Mouse (Mus musculus): ENCODE results near the gene Gins1. TPM values are rescaled to one million over a fixed set of nuclear protein-coding genes. Genes with fewer than 3 reads are reported as not detected.

Gene Gins1
- 29.8 and 64.2 TPM in 2 replicates for total RNA-seq (2015; ENCODE audit: low replicate concordance)
- total RNA-seq (2017; ENCODE audit: low replicate concordance), result 66.7 and 67.6 TPM in 2 replicates

DNA sequence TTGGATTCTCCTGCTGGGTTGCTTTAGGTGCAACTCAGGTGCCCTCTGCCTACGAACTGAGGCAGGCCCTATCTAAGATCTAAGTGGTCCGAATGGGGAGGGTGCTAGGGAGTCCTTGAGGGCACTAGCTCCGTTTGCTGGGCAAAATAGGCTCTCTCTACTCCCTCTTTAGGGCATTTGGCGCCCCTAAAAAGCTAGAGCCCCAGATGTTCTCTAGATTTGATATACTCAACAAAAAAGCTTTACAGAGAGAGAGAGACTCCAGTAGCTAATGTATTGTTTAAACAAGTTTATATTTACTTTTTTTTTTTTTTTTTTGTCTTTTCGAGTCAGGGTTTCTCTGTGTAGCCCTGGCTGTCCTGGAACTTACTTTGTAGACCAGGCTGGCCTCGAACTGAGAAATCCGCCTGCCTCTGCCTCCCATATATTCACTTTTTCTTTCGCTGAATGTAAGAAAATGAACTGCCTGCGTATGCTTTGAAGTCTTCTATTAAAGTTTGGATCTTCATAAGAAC is at the start of gene Gins1:
Gene Gins1 (plus strand): TSS at position 465 of the 515 bp plus-strand sequence.
- peak; percentile 64 for ATAC-seq (replicated peaks; ENCODE audit: low FRiP score, poor library complexity, severe bottlenecking)

DNA sequence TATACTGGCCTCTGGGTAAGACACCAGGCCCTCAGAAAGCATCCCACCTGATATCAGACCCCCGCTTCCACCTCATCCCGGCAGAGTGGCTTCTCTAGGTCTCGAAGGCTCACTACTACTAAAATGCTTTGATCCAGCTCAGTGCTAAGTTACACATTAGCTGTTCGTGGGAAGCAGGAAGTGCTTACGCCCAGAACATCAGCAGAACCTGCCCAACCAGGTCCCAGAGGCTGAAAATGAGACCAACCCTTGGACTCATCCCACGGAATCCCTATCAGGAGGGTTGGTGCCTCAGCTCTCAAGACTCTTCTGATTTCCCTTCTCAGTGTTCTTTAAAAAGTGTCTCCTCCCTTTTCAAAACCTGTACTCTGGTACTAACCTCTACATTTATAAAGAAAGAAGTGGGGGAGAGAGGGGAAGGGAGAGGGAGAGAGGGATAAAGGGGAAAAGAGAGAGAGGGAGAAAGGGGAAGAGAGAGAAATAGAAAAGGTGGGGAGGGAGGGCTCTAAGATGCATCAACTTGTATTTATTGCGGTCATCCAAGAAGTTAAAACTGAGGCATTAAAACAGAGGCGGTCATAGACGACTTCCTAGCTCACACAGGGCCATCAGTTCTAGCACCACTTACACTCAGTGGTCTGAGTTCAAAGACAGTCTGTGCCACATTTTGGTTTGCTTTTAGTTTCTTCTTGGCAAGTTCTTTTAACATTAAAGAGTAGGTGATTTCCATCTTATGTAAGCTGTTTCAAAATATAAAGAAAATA is 46.3 kb upstream of the Gins1 start:
- no peak for ATAC-seq (replicated peaks; ENCODE audit: low FRiP score, poor library complexity, severe bottlenecking)

DNA sequence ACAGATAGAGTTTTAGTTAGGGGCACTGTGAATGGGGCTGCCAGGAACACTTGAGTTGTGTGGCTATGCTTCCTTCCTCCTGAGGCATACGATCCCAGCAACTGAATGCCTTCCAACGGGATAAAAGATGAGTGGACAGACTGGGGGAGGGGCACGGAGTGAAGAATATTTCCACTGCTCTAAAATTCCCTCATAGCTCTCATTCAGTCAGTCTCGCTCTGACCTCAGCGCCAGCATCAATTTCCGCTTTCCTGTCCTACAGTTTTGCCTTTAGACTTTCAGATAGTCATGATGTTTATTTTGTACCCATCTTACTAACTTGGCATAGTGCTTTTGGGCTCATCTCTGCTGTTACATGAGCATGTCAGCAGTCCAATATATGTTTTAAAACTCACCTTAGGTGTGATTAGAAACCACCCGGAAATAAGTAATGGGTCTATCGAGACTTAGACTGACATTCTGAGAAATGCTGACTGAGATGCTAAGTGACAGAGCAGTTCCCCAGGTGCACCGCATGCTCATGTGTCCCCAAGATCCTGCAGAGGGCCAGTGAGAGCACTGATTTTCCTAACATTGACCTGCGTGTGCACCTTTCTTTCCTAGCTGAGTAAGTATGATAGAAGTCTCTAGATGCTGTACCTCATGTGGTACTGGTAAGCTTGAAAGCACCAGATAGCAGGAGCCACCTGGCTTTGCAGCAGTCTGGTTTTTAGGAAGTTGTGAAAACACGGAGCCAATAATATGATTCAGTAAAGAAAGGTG is 45.3 kb upstream of the Gins1 start:
- no peak for ATAC-seq (replicated peaks; ENCODE audit: low FRiP score, poor library complexity, severe bottlenecking)

DNA sequence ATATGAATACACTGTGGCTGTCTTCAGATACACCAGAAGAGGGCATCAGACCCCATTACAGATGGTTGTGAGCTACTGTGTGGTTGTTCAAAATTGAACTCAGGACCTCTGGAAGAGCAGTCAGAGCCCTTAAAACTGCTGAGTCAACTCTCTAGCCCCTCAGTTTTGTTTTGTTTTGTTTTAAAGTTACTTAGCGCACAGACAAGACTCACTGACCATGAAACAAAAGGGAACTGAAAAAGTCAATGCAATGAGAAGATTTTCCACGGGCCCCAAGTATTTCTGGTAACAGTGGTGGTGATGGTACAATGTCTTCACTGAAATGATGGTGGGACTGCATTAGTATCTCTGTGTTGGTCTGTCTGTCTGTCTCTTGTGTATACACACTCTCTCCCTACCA is 44.1 kb upstream of the Gins1 start:
- no peak for ATAC-seq (replicated peaks; ENCODE audit: low FRiP score, poor library complexity, severe bottlenecking)

DNA sequence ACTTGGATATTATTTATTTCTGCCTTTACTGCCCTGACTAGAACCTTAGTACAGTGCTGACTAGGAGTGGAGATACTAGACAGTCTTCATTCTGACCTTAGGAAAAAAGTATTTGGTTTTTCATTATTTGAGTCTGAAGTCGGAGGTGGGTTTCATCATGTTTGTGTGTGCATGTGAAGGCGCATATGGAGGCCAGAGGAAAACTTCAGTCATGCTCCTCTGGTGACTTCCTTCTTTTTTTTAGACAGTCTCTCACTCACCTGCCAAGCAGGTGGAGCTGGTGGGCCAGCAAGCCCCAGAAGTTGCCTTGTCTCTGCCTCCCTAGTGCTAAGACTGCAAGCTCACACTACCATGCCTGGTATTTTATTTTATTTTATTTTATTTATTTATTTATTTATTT is 38.2 kb upstream of the Gins1 start:
- no peak for ATAC-seq (replicated peaks; ENCODE audit: low FRiP score, poor library complexity, severe bottlenecking)

DNA sequence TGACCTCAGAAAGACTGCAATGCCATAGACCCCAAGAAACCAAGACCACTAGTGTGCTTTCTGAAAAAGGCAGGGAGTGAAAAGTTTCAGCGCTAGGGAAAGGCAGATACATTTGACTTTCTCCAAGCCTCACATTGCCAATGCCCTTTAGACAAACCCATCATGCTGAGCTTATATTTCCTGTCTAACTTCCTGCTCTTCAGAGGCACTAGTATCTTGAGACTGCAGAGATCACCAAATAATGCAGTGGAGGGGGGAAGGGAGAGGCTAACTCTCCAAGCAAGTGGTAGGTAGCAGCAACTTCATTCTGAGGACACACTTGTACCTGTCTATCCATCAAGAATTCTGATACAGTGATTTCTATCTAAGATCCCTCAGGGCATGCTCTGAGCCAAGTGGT is 35.8 kb upstream of the Gins1 start:
- ATAC-seq (replicated peaks; ENCODE audit: low FRiP score, poor library complexity, severe bottlenecking), result no peak

DNA sequence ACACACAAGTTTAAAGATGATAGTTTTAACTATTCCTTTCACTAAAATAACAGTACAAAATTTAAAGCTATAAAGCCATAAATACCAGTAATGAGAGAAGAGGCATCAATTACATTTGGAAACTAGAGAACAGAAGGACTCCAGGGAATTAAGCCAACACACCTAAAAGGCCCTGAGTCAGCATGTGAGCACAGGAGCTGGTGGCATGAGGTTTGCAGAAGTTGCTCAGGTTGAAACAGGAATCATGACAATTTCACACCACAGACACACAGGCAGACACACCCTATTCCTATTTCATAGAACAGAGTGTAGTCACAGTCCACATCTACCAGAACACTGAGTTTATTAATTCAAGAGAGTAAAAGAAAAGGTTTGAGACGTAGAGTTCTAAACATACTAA is 30.7 kb upstream of the Gins1 start:
- no peak for ATAC-seq (replicated peaks; ENCODE audit: low FRiP score, poor library complexity, severe bottlenecking)

DNA sequence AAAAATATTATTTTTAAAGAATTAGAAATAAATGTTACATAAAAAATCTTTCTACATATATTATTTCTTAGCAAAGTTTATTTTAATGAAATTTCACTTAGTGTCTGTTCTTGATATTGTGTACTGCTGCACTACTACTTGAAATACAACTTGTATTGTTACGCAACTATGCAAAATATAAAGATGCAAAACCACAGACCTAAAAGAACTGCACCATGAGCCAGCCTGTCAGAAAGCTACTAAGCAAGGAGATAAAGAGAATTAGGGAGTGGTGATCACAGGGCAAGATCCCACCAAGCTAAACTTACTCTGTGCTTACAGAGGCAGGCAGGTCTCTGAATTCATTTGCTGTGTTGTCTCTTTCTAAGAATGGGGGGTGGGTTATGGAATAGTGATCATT is 30.0 kb upstream of the Gins1 start:
- ATAC-seq (replicated peaks; ENCODE audit: low FRiP score, poor library complexity, severe bottlenecking), result no peak

DNA sequence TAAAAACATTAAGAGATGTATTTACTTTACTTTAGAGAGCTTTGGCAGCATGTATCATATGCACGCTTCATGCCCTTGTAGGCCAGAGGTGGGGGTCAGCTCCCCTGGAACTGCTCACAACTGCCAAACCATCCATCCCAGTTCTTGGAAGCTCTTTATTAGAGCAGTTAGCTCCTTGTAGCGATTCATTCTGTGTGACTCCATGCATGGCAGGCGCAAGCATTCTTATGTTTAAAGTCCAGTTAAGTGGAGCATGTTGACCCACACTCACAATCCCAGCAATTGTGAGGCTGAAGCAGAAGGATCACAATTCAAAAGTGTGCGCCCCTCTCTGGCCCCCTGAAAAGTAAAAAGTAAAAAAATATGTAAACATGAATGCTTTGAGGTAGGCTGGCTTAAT is 27.6 kb upstream of the Gins1 start:
- no peak for ATAC-seq (replicated peaks; ENCODE audit: low FRiP score, poor library complexity, severe bottlenecking)

DNA sequence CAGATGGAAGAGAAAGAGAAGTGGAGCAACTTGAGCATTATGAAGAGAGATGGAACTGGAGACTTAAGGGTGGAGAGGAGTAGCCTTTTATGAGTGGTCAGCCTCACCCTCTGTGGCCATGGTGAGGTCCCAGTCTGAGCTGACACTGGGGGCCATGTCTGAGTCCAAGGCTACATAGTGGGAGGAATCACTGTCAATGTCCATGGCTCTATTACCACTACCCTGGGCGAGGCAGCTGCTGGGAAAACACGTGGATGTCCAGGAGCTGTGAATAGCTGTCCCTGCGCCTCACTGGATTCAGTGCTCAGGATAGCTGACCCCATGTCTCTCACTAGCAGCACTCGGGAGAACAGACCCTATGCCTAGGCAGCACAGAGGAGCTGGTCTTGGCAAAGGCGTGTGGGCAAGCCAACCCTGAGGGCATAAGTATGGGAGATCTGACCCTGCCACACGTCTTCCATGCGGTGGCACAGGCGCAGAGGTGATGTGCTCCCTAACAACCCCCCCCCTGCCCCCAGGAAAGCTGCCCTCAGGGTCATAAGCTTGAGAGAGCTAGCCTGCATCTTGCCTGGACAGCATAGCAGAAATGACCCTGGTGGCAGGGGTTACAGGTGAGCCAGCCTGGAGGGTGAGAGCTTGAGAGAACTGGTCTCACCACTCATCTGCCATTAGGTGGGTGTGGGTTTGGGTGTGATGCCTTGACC is 21.0 kb upstream of the Gins1 start:
- no peak for ATAC-seq (replicated peaks; ENCODE audit: low FRiP score, poor library complexity, severe bottlenecking)

DNA sequence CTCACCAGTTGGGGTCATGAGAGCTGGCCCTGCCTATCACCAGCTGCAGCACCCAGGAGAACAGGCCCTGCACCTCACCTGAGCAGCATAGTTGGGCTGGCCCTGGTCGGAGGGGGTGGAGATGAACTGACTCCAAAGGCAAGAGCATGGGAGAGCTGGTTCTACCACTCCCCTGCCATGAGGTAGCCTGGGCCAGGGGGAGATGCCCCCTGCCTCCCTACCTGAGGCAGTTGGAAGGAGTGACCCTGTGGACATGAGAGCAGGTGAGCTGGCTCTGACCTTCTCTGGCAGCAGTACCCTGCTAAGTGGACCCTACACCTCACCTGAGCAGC is 20.5 kb upstream of the Gins1 start:
- 0 out of 2 replicates have a peak, but pooled peaks have one; percentile 46 for ATAC-seq (replicated peaks; ENCODE audit: low FRiP score, poor library complexity, severe bottlenecking)

DNA sequence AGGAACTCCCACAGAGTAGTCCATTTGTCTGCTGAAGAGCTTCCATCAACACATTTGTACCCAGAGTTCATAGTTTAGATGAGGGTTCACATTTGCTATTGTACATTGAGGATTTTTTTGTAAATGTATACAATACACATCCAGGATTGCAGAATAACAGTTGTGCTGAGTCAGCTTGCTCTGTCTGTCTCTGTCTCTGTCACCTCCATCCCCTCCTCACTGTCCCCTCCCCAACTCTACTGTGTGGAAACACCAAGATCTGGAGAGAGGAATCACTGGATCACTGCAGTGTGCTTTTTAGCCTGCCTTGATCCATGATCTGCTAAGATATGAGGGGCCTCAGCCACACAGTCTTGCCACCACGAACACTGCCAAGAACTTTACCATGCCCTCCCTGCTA is 19.4 kb upstream of the Gins1 start:
- no peak for ATAC-seq (replicated peaks; ENCODE audit: low FRiP score, poor library complexity, severe bottlenecking)

DNA sequence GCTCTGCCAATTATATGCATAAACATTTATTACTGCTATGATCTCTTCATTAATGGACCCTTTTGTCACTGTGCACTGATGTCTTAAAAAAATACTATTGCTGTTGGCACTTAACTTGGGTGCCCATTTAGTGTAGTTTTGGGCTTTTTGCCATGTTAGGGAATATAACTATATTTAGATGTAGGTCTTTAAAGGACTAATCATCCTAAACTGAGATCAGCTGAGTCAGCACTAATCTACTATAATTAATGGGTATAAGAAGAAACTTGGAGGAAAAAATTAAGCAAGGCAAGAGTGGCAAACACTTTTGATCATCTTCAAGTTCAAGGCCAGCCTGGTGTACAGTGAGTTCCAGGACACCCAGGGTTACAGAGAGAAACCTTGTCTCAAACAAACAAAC is 18.9 kb upstream of the Gins1 start:
- ATAC-seq (replicated peaks; ENCODE audit: low FRiP score, poor library complexity, severe bottlenecking), result no peak

DNA sequence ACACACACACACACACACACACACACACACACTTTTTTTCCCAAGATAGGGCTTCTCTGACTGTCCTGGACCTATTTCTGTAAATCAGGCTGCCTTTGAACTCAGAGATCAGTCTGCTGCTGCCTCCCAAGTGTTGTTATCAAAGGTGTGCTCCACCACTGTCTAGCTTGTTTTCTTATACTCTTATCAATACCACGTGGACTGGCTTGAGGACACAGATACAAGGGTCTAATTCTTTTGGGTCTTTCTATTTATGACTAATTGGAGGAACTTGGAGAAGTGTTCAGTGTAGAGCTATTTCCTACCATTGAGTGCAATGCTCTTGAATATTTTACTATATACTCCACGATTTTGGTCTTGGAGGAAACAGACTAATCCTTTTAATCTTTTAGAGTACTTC is 17.8 kb upstream of the Gins1 start:
- ATAC-seq (replicated peaks; ENCODE audit: low FRiP score, poor library complexity, severe bottlenecking), result no peak

DNA sequence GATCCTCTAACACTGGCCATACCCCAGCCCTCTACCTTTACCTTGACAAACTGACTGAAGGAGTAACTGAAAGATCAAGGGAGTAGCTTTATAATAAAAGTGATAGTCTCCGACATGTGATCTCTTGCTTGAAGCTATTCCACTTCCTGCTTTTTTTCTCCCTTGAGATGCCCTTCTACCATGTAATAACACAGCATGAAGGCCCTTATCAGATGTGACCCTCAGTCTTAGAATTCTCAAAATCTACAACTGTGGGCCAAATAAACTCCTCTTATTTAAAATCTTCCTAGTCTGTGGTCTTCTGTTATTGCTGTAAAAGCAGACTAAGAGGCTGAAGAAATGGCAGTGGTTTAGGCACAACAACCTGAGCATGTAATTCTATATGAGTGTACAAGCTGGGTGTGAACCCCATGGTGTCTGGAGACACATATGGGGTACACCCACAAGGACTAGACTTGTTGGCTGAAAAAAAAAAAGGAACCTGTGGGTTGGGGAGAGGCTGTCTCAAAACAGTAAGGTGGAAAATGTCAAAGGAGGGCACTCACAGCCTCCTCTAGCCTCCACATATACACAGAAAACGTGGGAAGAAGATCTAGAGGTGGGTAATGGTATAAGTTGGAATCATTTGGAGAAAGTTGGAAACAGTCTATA is 10.5 kb upstream of the Gins1 start:
- ATAC-seq (replicated peaks; ENCODE audit: low FRiP score, poor library complexity, severe bottlenecking), result no peak

DNA sequence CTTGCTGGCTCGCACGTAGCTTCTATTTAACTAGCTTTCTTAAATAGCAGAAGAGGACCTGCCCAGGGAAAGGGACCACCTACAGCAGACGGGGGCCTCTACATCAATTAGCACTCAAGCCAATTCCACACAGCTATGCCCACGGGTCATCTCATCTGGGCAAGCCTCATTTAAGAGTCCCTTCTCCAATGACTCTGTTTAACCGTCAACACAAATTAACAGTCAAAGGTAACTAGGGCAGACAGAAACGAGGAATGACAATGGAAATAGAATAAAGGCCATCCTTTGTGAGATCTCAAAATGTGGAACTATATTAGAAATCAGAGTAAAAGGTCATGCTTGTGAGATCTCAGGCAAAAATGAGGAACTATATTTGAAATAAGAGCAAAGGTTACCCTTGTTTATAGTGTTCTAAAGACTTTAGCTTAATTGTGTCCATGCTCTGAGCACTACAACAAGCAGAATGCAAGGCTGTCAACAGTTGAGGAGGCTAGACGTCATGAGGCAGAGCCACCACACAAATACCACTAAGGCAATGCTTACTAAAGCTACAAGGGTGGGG is 9.4 kb upstream of the Gins1 start:
- ATAC-seq (replicated peaks; ENCODE audit: low FRiP score, poor library complexity, severe bottlenecking), result no peak

DNA sequence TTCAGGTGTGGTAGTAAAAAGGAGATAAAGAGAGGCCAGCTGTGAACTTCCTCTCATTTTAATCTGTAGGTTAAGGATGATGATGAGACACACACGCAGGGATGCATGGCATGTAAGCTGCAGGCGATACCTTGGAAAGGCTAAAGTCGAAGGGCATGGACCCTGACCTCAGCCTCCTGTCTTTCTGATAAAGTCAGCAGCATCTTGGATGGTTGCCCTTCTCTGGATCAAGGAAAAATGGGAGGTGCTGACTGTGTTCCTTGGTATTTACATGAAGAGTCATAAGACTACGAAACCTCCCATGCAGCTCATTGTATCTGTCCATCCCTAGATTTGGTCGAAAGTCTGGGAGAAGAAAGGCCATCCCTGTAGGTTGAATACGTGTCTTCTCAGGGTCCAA is 4.9 kb upstream of the Gins1 start:
- no peak for ATAC-seq (replicated peaks; ENCODE audit: low FRiP score, poor library complexity, severe bottlenecking)

DNA sequence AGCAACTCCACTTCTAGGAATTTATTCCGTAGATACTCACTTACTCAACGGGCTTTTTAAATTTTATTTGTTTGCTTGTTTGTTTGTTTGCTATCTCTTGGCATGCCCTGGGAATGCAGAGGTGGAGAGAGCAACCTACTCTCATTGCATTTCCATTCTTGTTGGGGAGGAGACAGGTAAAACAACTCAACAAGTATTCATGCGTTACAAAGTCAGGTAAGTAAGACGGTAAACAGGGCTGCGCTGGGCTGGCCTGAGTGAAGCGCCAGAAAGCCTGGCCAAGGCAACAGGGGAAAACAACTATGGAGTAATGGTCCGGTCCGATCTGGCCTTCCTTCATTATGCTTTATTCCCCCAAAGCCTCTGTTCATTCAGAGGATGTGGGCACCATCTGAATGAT is 2.9 kb upstream of the Gins1 start:
- no peak for ATAC-seq (replicated peaks; ENCODE audit: low FRiP score, poor library complexity, severe bottlenecking)

DNA sequence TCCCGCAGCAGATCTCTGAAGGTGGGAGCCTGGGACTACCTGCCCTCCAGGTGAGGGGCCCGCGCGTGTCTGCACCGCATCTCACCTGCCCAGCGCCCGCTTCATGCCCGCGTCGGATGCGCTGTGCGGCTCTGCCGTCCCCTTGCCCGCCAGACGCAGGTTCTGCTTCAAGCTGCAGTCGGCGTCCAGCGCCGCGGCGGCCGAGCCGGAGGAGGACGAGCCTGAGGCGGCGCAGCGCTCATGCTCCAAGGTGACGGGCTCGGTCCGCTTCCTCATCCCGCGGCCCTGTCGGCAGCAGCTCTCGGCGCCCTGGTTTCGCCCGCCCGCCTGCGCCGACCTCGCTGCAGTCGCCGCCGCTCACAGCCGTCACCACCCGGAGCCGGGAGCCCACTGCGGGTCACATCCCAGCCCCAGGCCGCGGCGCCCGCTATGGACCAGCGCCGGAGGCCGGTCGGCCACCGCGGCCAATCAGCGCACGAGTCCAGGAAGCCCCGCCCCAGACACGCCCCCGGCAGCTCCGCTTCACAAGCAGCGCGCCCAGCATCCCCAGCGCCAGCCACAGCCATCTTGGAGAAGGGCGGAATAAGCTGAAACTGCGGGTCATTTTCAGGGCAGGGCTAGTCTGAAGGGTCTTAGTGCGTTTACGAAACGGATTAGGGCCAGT is 796 bp upstream of the Gins1 start, which contains the start of gene Abhd12:
Gene Abhd12 (minus strand): TSS at position 470 of the 664 bp plus-strand sequence.
- ATAC-seq (replicated peaks; ENCODE audit: low FRiP score, poor library complexity, severe bottlenecking), result peak; percentile 96
